Mouse (Mus musculus): ENCODE results near the gene Ltbr. TPM values are rescaled to one million over a fixed set of nuclear protein-coding genes. Genes with fewer than 3 reads are reported as not detected.

Gene Ltbr
- polyA plus RNA-seq, 1 experiment = not detected

- WGBS = 86% methylated on average over 9 of the region's 9 CpGs
- Histone ChIP-seq H3K4me1 (ENCODE audit: control insufficient read depth, insufficient read depth, low read length) (peaks cover 3% of the 10 kb centered on the region; the same call in 1 of the 2 replicates), H3K27ac (ENCODE audit: insufficient read depth, low read depth, low read length) (no peak overlapping the region), H3K4me3 (ENCODE audit: insufficient read depth, low read depth, low read length) (no peak overlapping the region)
- no peak for TF ChIP-seq POLR2A (IDR thresholded peaks at IDR 0.05; ENCODE audit: insufficient read depth, low read depth, low read length)
- no peak for TF ChIP-seq CTCF (IDR thresholded peaks at IDR 0.05; ENCODE audit: insufficient read depth, low read depth, low read length)
Measured at GRCm38 (mm10) chr6:125338791-125339660, 25.3 kb upstream of the Ltbr start.

- WGBS = 76% methylated on average over 2 of the region's 2 CpGs
- Histone ChIP-seq H3K4me3 (ENCODE audit: insufficient read depth, low read depth, low read length) (no peak overlapping the region), H3K4me1 (ENCODE audit: control insufficient read depth, insufficient read depth, low read length) (peaks cover 7% of the 10 kb centered on the region; the same call in 1 of the 2 replicates), H3K27ac (ENCODE audit: insufficient read depth, low read depth, low read length) (no peak overlapping the region)
- TF ChIP-seq POLR2A (IDR thresholded peaks at IDR 0.05; ENCODE audit: insufficient read depth, low read depth, low read length) (no peak), CTCF (IDR thresholded peaks at IDR 0.05; ENCODE audit: insufficient read depth, low read depth, low read length) (no peak)
Measured at GRCm38 (mm10) chr6:125334356-125334755, 20.7 kb upstream of the Ltbr start.

GRCm38 (mm10) chr6:125333112-125333899 is 19.6 kb upstream of the Ltbr start:
- Histone ChIP-seq H3K27ac (ENCODE audit: insufficient read depth, low read depth, low read length) (no peak overlapping the region), H3K4me3 (ENCODE audit: insufficient read depth, low read depth, low read length) (no peak overlapping the region), H3K4me1 (ENCODE audit: control insufficient read depth, insufficient read depth, low read length) (peaks cover 7% of the 10 kb centered on the region; the same call in 1 of the 2 replicates)
- 89% methylated on average over 14 of the region's 14 CpGs for WGBS
- TF ChIP-seq POLR2A (IDR thresholded peaks at IDR 0.05; ENCODE audit: insufficient read depth, low read depth, low read length) (no peak), CTCF (IDR thresholded peaks at IDR 0.05; ENCODE audit: insufficient read depth, low read depth, low read length) (no peak)

- H3K27ac ChIP-seq (ENCODE audit: insufficient read depth, low read depth, low read length) = no peak overlapping the region
- no peak for TF ChIP-seq CTCF (IDR thresholded peaks at IDR 0.05; ENCODE audit: insufficient read depth, low read depth, low read length)
- 0 out of 2 replicates have a peak, but pooled peaks have one; percentile 39 for TF ChIP-seq POLR2A (IDR thresholded peaks at IDR 0.05; ENCODE audit: insufficient read depth, low read depth, low read length)
- H3K4me3 ChIP-seq (ENCODE audit: insufficient read depth, low read depth, low read length) = peak overlapping the region; percentile 48
- H3K4me1 ChIP-seq (ENCODE audit: control insufficient read depth, insufficient read depth, low read length) = peaks cover 7% of the 10 kb centered on the region; the same call in 1 of the 2 replicates
- WGBS = 2% methylated on average over 39 of the region's 39 CpGs
Measured at GRCm38 (mm10) chr6:125330626-125331326, 17.1 kb upstream of the Ltbr start.

- Histone ChIP-seq H3K27ac (ENCODE audit: insufficient read depth, low read depth, low read length) (no peak overlapping the region), H3K4me3 (ENCODE audit: insufficient read depth, low read depth, low read length) (no peak overlapping the region), H3K4me1 (ENCODE audit: control insufficient read depth, insufficient read depth, low read length) (peaks cover 7% of the 10 kb centered on the region; the same call in 1 of the 2 replicates)
- 80% methylated on average over 5 of the region's 5 CpGs for WGBS
- TF ChIP-seq POLR2A (IDR thresholded peaks at IDR 0.05; ENCODE audit: insufficient read depth, low read depth, low read length) (no peak), CTCF (IDR thresholded peaks at IDR 0.05; ENCODE audit: insufficient read depth, low read depth, low read length) (0 out of 2 replicates have a peak, but pooled peaks have one; percentile 8)
Measured at GRCm38 (mm10) chr6:125328243-125328642, 14.6 kb upstream of the Ltbr start.

GRCm38 (mm10) chr6:125325337-125325736 is 11.7 kb upstream of the Ltbr start:
- TF ChIP-seq CTCF (IDR thresholded peaks at IDR 0.05; ENCODE audit: insufficient read depth, low read depth, low read length) (no peak), POLR2A (IDR thresholded peaks at IDR 0.05; ENCODE audit: insufficient read depth, low read depth, low read length) (no peak)
- Histone ChIP-seq H3K4me3 (ENCODE audit: insufficient read depth, low read depth, low read length) (no peak overlapping the region), H3K4me1 (ENCODE audit: control insufficient read depth, insufficient read depth, low read length) (peaks cover 23% of the 10 kb centered on the region), H3K27ac (ENCODE audit: insufficient read depth, low read depth, low read length) (no peak overlapping the region)
- WGBS = 80% methylated on average over 6 of the region's 6 CpGs

- Histone ChIP-seq H3K4me1 (ENCODE audit: control insufficient read depth, insufficient read depth, low read length) (peaks cover 23% of the 10 kb centered on the region), H3K4me3 (ENCODE audit: insufficient read depth, low read depth, low read length) (no peak overlapping the region), H3K27ac (ENCODE audit: insufficient read depth, low read depth, low read length) (no peak overlapping the region)
- WGBS = 89% methylated on average over 6 of the region's 6 CpGs
- TF ChIP-seq POLR2A (IDR thresholded peaks at IDR 0.05; ENCODE audit: insufficient read depth, low read depth, low read length) = no peak
- no peak for TF ChIP-seq CTCF (IDR thresholded peaks at IDR 0.05; ENCODE audit: insufficient read depth, low read depth, low read length)
Measured at GRCm38 (mm10) chr6:125323547-125323946, 9.9 kb upstream of the Ltbr start.

GRCm38 (mm10) chr6:125322794-125323193 is 9.1 kb upstream of the Ltbr start:
- H3K4me1 ChIP-seq (ENCODE audit: control insufficient read depth, insufficient read depth, low read length) = peaks cover 23% of the 10 kb centered on the region
- 28% methylated on average over 13 of the region's 13 CpGs for WGBS
- H3K27ac ChIP-seq (ENCODE audit: insufficient read depth, low read depth, low read length) = no peak overlapping the region
- TF ChIP-seq CTCF (IDR thresholded peaks at IDR 0.05; ENCODE audit: insufficient read depth, low read depth, low read length) = no peak
- H3K4me3 ChIP-seq (ENCODE audit: insufficient read depth, low read depth, low read length) = no peak overlapping the region
